ENCODE assay signal across 24 mouse cellular contexts in the genomic region with DNA sequence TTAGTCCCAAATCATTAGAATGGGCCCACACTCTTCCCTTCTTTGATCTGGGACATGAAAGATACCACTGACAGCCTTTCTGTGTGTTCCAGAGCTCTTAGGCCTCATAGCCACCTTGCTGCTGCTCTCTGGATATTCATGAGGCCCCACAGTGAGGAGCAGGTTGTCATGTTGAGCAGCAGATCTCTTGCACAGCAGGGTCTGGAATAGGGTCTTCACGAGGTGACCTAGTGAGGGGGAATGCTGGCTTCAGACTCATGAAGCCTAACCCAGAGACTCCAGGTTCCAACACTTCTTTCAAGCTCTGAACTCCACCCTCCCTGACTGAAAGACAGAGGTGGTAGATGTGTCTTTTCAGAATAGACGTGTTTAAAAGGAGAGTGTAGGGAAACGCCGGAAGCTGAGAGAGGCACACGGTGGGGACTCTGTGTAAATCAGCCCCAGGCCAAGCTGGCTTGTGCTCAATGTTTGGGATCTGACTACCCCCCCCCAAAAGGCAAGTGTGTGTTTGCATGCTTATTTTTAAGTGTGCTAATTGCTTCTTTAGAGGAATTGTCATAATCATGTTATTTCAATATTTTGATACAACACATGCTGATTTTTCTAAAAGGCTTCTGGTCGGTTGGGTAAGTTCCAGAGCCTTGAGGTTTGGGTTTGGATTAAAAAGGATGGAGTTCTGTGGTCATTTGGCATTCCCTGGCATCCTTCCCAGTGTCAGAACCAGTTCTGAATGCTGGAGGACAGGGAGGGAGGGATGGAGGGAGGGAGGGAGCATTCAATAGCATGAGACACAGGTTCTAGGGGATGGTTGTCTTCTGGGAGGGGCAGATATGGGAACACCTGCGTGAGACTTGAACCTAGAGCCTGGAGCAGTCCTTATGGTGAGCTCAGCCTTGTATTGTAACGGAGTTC.
DNase-seq lines count a peak whose midpoint lies in the region; ATAC-seq and TF ChIP-seq lines count a peak whose summit lies in the region.
"Had no signal": no experiment of that assay in that cellular context is flagged by ENCODE, and none has a peak within 500 bp of the region (broad histone marks: within the 10 kb centered on the region; RNA-seq: fewer than 3 reads in every experiment).

No protein-coding gene starts in this region.

- H3K36me3 ChIP-seq in hindbrain, postnatal 0 days (ENCODE audit: insufficient read depth, low read length) = no peaks in the 10 kb centered on the region
- H3K36me3 ChIP-seq in hindbrain, embryonic 12.5 days = no peaks in the 10 kb centered on the region
- H3K36me3 ChIP-seq: G1E; heart, embryonic 10.5 days; limb, embryonic 12.5 days; liver, embryonic 15.5 days; neural tube, embryonic 13.5 days had no signal

- H3K27ac ChIP-seq in hindbrain, postnatal 0 days = no peak overlapping the region
- no peak overlapping the region for H3K27ac ChIP-seq in hindbrain, embryonic 12.5 days
- H3K27ac ChIP-seq: heart, embryonic 10.5 days; kidney, postnatal 0 days; layer of hippocampus, adult 2 months; limb, embryonic 12.5 days; liver, embryonic 15.5 days; neural tube, embryonic 13.5 days had no signal

- DNase-seq in cerebellum, postnatal 10 days = peak; percentile 75 to 77
- DNase-seq in cerebellum, postnatal 36 days = no peak
- peak; percentile 42 for DNase-seq in hindbrain, postnatal 0 days (ENCODE audit: low spot score)
- peak; percentile 87 for DNase-seq in 3T3-L1 (ENCODE audit: low read depth, low spot score)
- DNase-seq in brain, adult 2 months (ENCODE audit: low read depth, low spot score) = peak; percentile 31
- DNase-seq in testis, postnatal 14 days (ENCODE audit: low spot score) = no peak
- DNase-seq in heart, adult 8-10 months (ENCODE audit: low spot score) = no peak
- DNase-seq: cerebellum, adult 11-12 months; gastrocnemius, postnatal 36 days; heart, postnatal 10 days; kidney, adult 11 months; lung, postnatal 4 days; thymus, postnatal 36 days had no signal

- no peak overlapping the region for H3K9ac ChIP-seq in hindbrain, postnatal 0 days (replicated peaks; ENCODE audit: low read length)
- H3K9ac ChIP-seq in hindbrain, embryonic 12.5 days = no peak overlapping the region
- H3K9ac ChIP-seq: limb, embryonic 12.5 days; liver, embryonic 15.5 days; neural tube, embryonic 13.5 days had no signal

- TF ChIP-seq CTCF in hindbrain, postnatal 0 days (IDR thresholded peaks at IDR 0.05; ENCODE audit: low read depth) = no peak

- ATAC-seq in hindbrain, postnatal 0 days = no peak
- no peak for ATAC-seq in hindbrain, embryonic 12.5 days (ENCODE audit: low FRiP score)
- ATAC-seq: CD4-positive, CD25-positive, alpha-beta regulatory T cell, adult 4 months; hindbrain, embryonic 16.5 days had no signal

- no peaks in the 10 kb centered on the region for H3K4me1 ChIP-seq in hindbrain, postnatal 0 days (ENCODE audit: insufficient read depth, low read length)
- H3K4me1 ChIP-seq in hindbrain, embryonic 12.5 days = no peaks in the 10 kb centered on the region
- H3K4me1 ChIP-seq: heart, embryonic 10.5 days; limb, embryonic 12.5 days; liver, embryonic 15.5 days had no signal

- no peaks in the 10 kb centered on the region for H3K27me3 ChIP-seq in hindbrain, postnatal 0 days (ENCODE audit: insufficient read depth, low read length)
- H3K27me3 ChIP-seq in hindbrain, embryonic 12.5 days = no peaks in the 10 kb centered on the region
- H3K27me3 ChIP-seq: liver, embryonic 15.5 days had no signal

- no peak overlapping the region for H3K4me2 ChIP-seq in hindbrain, postnatal 0 days (ENCODE audit: low read depth, low read length)
- no peak overlapping the region for H3K4me2 ChIP-seq in hindbrain, embryonic 12.5 days (replicated peaks)
- H3K4me2 ChIP-seq: limb, embryonic 12.5 days; liver, embryonic 15.5 days; midbrain, embryonic 11.5 days; neural tube, embryonic 13.5 days had no signal

- WGBS in hindbrain, postnatal 0 days = 43% methylated on average over 8 of the region's 8 CpGs
- WGBS in hindbrain, embryonic 12.5 days = 70% methylated on average over 8 of the region's 8 CpGs

- H3K9me3 ChIP-seq in hindbrain, postnatal 0 days (ENCODE audit: low read length) = no peaks in the 10 kb centered on the region
- H3K9me3 ChIP-seq in hindbrain, embryonic 12.5 days (replicated peaks) = no peaks in the 10 kb centered on the region
- H3K9me3 ChIP-seq: G1E; heart, embryonic 10.5 days; limb, embryonic 12.5 days; liver, embryonic 15.5 days; neural tube, embryonic 13.5 days had no signal

- H3K4me3 ChIP-seq in hindbrain, postnatal 0 days (ENCODE audit: low read length) = no peak overlapping the region
- H3K4me3 ChIP-seq in hindbrain, embryonic 12.5 days = no peak overlapping the region
- H3K4me3 ChIP-seq: heart, embryonic 10.5 days; layer of hippocampus, adult 2 months; limb, embryonic 12.5 days; liver, embryonic 15.5 days; neural tube, embryonic 13.5 days had no signal

Comparison
In these comparisons a context has a peak if more than half of its experiments do, and no peak if none do; other contexts are left out.
1. DNase-seq: peak in cerebellum, postnatal 10 days (2 of 2), hindbrain, postnatal 0 days (single experiment), 3T3-L1 (single experiment) and brain, adult 2 months (single experiment); none in cerebellum, postnatal 36 days (0 of 2), testis, postnatal 14 days (single experiment) and heart, adult 8-10 months (single experiment).